Mouse (Mus musculus) limb, embryonic 14.5 days (tissue): Measurements from ENCODE around the gene Zfhx2. TPM values are rescaled to one million over a fixed set of nuclear protein-coding genes. Genes with fewer than 3 reads are reported as not detected.
A peak's percentile ranks its signal among the peaks of the same experiment; 100 is the strongest.

Experiments
- ATAC-seq: fragments of 200-750 bp; cut with Nextera tagmentation; 2 replicates; pipeline ENCODE4 v1.8.0; 2017; ENCODE audit warnings: low read depth, moderate number of reproducible peaks, moderate TSS enrichment; ENCODE audit not compliant: low FRiP score
- DNase-seq: peaks from one replicate; pipeline ENCODE4 v3.0.0-alpha.2; 2015; ENCODE audit warnings: low spot score
- H3K27ac ChIP-seq: fragments of 300-500 bp; sonication (generic); replicated peaks from 2 replicates; pipeline ENCODE4 v1.5.1; 2014; ENCODE audit warnings: low read depth, mild to moderate bottlenecking, low read length, moderate library complexity, mixed read lengths
- H3K27me3 ChIP-seq: fragments of 300-500 bp; sonication (generic); 2 replicates; pipeline ENCODE4 v1.6.1; 2014; ENCODE audit warnings: low read length, mixed read lengths; ENCODE audit not compliant: control insufficient read depth, insufficient read depth
- H3K36me3 ChIP-seq: fragments of 300-500 bp; sonication (generic); 2 replicates; pipeline ENCODE4 v1.6.1; 2014; ENCODE audit warnings: mild to moderate bottlenecking, low read length, moderate library complexity, mixed read lengths; ENCODE audit not compliant: control insufficient read depth, insufficient read depth
- H3K4me1 ChIP-seq: fragments of 300-500 bp; sonication (generic); 2 replicates; pipeline ENCODE4 v1.6.1; 2014; ENCODE audit warnings: antibody characterized with exemption, low read length, mixed read lengths; ENCODE audit not compliant: control insufficient read depth, insufficient read depth
- H3K4me2 ChIP-seq: fragments of 300-500 bp; sonication (generic); replicated peaks from 2 replicates; pipeline ENCODE4 v1.6.1; 2014; ENCODE audit warnings: low read depth, mild to moderate bottlenecking, low read length, moderate library complexity; ENCODE audit not compliant: severe bottlenecking
- H3K4me3 ChIP-seq: fragments of 300-500 bp; sonication (generic); replicated peaks from 2 replicates; pipeline ENCODE4 v1.5.1; 2014; ENCODE audit warnings: low read length
- H3K9ac ChIP-seq: fragments of 300-500 bp; sonication (generic); 2 replicates; pipeline ENCODE4 v1.6.1; 2014; ENCODE audit warnings: mild to moderate bottlenecking, low read depth, low read length, moderate library complexity; ENCODE audit not compliant: severe bottlenecking
- H3K9me3 ChIP-seq: fragments of 300-500 bp; sonication (generic); 2 replicates; pipeline ENCODE4 v1.6.1; 2016; ENCODE audit warnings: low read length; ENCODE audit not compliant: control insufficient read depth
- POLR2A ChIP-seq: fragments of 200-500 bp; IDR thresholded peaks from 2 replicates; pipeline ENCODE4 v1.8.0; 2012; ENCODE audit warnings: inconsistent platforms, mild to moderate bottlenecking, moderate library complexity, borderline replicate concordance; ENCODE audit not compliant: insufficient read depth, insufficient read length; ENCODE audit errors: extremely low read depth
- WGBS: fragments of 180-500 bp; shearing (Covaris S2); extraction: QIAGEN DNeasy Blood & Tissue Kit; methylation state at CpG from one replicate; pipeline ENCODE4 v1.1.7; 2014; 5-methylcytosine and 5-hydroxymethylcytosine counted together
- polyA plus RNA-seq, 2 experiments: library from polyadenylated mRNA; depleted of rRNA in 1 of 2; stranded (reverse) in 1 of 2; unstranded in 1 of 2; fragments of >200 nt; fragmentation: Nextera tagmentation in 1 of 2; extraction: Ambion mirVana in 1 of 2; gene quantifications; 2 replicates each; pipeline versions ENCODE4 v1.2.1 to v1.2.3; 2012 to 2014

Gene Zfhx2
- polyA plus RNA-seq, 2 experiments, result 3.7 to 5.3 TPM

DNA sequence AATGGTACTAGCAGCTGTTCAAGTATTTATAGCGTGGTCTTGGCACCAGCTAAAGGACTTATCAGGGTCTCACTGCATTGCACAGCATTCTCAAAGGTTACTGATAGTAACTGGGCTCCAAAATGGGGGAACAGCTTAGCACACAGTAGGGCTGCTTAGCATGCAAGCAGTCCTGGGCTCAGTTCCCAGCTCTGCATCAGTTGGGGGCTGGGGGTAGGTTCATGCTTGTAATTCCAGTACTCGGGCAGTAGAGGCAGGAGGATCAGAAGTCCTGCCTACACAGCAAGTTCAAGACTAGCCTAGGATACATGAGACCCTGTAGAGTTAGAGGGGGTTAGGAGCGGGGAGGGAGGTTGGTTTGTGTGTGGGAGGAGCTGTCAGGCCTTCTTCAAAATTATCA is 15.2 kb downstream of the Zfhx2 start:
- ATAC-seq, result no peak
- no peak for DNase-seq
- H3K9ac ChIP-seq, result no peak overlapping the region
- H3K27ac ChIP-seq, result no peak overlapping the region
- peaks cover 17% of the 10 kb centered on the region for H3K36me3 ChIP-seq
- H3K4me2 ChIP-seq, result no peak overlapping the region
- WGBS, result 67% methylated on average over 3 of the region's 3 CpGs
- H3K9me3 ChIP-seq, result no peaks in the 10 kb centered on the region
- H3K27me3 ChIP-seq, result no peaks in the 10 kb centered on the region
- peaks cover 16% of the 10 kb centered on the region for H3K4me1 ChIP-seq
- no peak for TF ChIP-seq POLR2A
- no peak overlapping the region for H3K4me3 ChIP-seq

DNA sequence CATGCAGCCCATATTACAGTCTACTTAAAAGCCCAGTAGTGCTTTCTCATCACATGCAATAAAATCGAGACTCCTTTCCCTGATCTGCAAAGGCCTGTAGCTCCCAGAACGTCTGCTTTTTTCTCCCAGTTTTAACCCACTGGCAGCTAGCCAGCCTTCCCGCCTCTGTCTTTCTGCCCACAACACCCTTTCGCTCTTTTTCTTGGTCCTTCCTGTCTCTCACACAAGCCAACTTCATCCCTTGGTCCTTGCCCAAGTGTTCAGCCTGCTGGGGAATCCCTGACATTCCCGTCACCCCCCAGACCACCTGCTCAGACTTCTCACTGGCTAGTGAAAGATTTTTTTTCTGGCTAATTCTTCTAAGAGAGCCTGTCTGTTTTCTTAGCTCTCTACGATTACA is 15.9 kb downstream of the Zfhx2 start:
- no peak overlapping the region for H3K27ac ChIP-seq
- no peak overlapping the region for H3K9ac ChIP-seq
- H3K4me2 ChIP-seq, result no peak overlapping the region
- H3K4me3 ChIP-seq, result no peak overlapping the region
- no peaks in the 10 kb centered on the region for H3K9me3 ChIP-seq
- peaks cover 17% of the 10 kb centered on the region for H3K36me3 ChIP-seq
- no peaks in the 10 kb centered on the region for H3K27me3 ChIP-seq
- TF ChIP-seq POLR2A, result no peak
- DNase-seq (peak; percentile 32), ATAC-seq (peak; percentile 27; the same call in 1 of the 2 replicates)
- H3K4me1 ChIP-seq, result peaks cover 20% of the 10 kb centered on the region
- 32% methylated on average over 6 of the region's 6 CpGs for WGBS

DNA sequence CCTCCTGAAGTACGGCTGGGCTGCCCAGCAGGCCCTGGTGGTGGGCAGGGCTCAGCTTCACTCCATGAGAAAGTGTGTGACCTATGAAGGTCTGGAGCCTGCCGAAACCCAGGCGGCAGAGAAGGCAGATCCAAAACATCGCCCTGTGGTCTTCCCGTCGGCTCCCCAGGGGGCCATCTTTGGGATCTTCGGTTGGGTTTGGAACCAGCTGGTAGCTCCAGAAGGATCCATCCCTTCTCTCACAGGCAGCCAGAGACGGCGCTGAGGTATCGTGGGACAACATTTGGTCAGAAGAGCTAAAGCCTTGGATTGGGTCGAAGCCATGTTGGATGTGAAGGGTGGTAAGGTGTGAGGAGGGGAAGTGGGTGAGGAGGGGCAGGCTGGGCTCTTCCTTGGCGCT is 17.7 kb downstream of the Zfhx2 start:
- Histone ChIP-seq H3K27me3 (no peaks in the 10 kb centered on the region), H3K27ac (no peak overlapping the region), H3K36me3 (peaks cover 23% of the 10 kb centered on the region), H3K4me3 (no peak overlapping the region), H3K4me1 (peaks cover 20% of the 10 kb centered on the region), H3K4me2 (no peak overlapping the region), H3K9ac (no peak overlapping the region), H3K9me3 (no peaks in the 10 kb centered on the region)
- no peak for DNase-seq
- ATAC-seq, result no peak
- 88% methylated on average over 12 of the region's 12 CpGs for WGBS
- TF ChIP-seq POLR2A, result no peak

DNA sequence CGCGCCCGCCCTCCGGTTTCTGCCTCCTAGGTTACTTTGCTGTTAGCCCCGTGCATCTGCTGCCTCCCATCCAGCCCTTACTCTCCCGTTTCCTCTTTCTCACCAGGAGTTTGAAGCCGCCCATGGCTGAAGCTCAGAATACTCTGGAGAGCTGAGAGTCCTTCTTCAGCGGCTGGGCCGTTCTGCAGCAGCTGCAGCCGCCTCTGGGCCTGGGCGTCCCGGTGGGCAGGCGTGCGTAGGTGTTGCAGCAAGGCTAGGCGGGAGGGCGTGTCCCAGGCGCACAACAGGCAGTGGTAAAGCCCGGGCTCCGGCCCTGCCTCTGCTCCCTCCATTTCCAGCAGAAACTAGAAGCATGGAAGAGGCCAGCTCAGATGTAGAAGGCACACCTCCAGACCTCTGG is 20.4 kb downstream of the Zfhx2 start:
- Histone ChIP-seq H3K27me3 (no peaks in the 10 kb centered on the region), H3K9ac (peak overlapping the region; percentile 40), H3K4me3 (peak overlapping the region; percentile 4), H3K36me3 (peaks cover 27% of the 10 kb centered on the region), H3K27ac (no peak overlapping the region), H3K9me3 (no peaks in the 10 kb centered on the region), H3K4me1 (peaks cover 8% of the 10 kb centered on the region), H3K4me2 (peak overlapping the region; percentile 37)
- 15% methylated on average over 19 of the region's 19 CpGs for WGBS
- DNase-seq (no peak), ATAC-seq (no peak)
- TF ChIP-seq POLR2A, result no peak

DNA sequence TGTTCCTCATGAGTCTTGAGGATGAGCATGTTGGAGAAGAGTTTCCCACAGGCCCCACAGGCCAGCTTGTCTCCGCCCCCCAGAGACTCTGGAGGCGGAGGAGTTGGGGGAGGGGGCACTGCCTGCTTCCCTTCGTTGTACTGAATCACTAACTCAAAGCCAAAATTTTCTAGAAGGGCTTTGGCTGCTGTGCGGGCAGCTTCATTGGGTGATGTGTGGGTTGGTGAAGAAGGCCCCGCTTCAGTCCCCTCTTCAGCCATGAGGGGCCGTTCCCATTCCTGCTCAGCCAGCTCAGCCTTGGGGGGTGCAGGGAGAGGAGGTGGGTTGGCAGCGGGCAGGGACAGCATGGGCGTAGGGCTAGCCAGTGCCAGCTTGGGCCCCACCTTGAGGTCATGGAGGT is 26.1 kb downstream of the Zfhx2 start:
- H3K9ac ChIP-seq, result no peak overlapping the region
- no peak overlapping the region for H3K4me3 ChIP-seq
- no peak for TF ChIP-seq POLR2A
- WGBS, result 91% methylated on average over 8 of the region's 8 CpGs
- no peak overlapping the region for H3K4me2 ChIP-seq
- no peaks in the 10 kb centered on the region for H3K9me3 ChIP-seq
- H3K4me1 ChIP-seq, result peaks cover 16% of the 10 kb centered on the region
- no peaks in the 10 kb centered on the region for H3K27me3 ChIP-seq
- H3K36me3 ChIP-seq, result peaks cover 24% of the 10 kb centered on the region
- H3K27ac ChIP-seq, result no peak overlapping the region
- ATAC-seq, result no peak
- DNase-seq, result no peak

DNA sequence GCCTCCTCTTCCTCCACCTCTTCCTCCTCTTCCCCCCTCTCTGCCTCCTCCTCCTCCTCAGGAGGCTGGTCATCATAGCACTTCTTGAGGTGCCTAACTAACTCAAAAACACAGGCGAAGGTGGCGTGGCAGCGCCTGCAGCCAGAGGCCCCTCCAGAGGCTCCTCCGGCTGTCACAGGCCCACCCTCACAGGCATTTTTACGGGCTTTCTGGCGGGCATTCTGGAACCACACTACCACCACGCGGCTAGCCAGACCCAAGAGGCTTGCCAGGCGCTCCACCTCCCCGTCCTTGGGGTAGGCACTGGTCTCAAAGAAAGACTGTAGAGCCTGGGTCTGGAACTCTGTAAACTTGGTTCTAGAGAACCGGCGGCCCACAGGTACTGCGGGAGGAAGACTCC is 26.7 kb downstream of the Zfhx2 start:
- no peak overlapping the region for H3K27ac ChIP-seq
- H3K27me3 ChIP-seq, result no peaks in the 10 kb centered on the region

More for the DNA sequence above, 26.7 kb downstream of the Zfhx2 start:
- Histone ChIP-seq H3K9me3 (no peaks in the 10 kb centered on the region), H3K9ac (no peak overlapping the region), H3K4me1 (peaks cover 18% of the 10 kb centered on the region), H3K4me3 (no peak overlapping the region), H3K4me2 (no peak overlapping the region), H3K36me3 (peaks cover 24% of the 10 kb centered on the region)
- 77% methylated on average over 13 of the region's 13 CpGs for WGBS
- no peak for TF ChIP-seq POLR2A
- ATAC-seq (no peak), DNase-seq (no peak)
